Mouse (Mus musculus): ENCODE results near the gene Gpsm2.
"Not testable (repeated sequence)": the region's sequence is repeated elsewhere in the genome, so short reads cannot be mapped to it uniquely, and the experiment has no call there.

GRCm38 (mm10) chr3:108683597-108683996 lies 38.5 kb downstream of the Gpsm2 start:
- not testable (repeated sequence) for TF ChIP-seq CTCF, POLR2A (IDR thresholded peaks at IDR 0.05; ENCODE audit: insufficient read depth, low read depth, low read length)
